Mouse (Mus musculus): ENCODE measurements around the gene Mfsd6.

DNA sequence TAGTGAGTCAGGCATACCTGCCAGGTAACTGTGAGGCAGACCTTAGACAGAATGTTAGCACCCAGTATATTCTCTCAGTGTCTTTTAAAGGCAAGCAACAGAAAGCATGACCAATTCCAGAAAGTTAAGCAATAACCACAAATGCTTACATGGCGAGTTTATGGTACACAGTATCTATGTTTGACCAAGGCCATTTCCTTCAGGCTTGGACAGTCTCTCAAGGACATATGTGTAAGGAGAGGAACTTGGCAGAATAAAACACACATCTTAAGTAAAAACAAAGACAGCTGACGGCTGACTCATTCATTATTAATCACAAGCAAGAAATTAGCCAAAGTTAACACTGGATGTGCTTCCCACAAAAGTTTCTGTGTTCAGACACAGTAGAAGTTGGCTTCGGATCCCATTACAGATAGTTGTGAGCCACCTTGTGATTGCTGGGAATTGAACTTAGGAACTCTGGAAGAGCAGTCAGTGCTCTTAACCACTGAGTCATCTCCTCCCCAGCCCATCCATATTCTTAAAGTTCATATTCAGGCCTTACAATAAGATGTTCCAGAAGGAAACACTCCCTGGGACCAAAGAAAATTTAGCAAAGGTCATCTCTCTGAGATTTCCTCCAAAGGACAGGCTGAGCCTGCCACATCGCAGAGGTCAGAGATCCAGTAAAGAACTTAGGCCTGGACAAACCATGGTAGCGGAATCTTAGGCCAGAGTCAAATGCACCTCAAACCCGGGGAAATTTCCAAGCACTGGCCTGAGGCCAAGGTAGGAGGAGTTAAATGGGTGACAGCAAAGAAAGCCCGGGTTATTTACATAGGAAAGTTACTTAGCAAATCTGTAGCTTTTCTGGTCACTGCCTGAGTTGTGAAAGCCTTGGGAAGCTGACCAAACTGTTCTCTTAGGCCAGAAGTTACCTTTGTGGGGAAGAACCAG is 38.2 kb upstream of the Mfsd6 start:
- TF ChIP-seq CTCF (IDR thresholded peaks at IDR 0.05; ENCODE audit: extremely low read depth, insufficient read depth, insufficient read length, insufficient replicate concordance): no peak
- TF ChIP-seq POLR2A (IDR thresholded peaks at IDR 0.05; ENCODE audit: low read depth, low read length): no peak
